Mouse (Mus musculus) spleen, adult 2 months (tissue): ENCODE data around the gene Pgm2l1.

Experiments used
- CTCF ChIP-seq: fragments of 200-500 bp; IDR thresholded peaks from 2 replicates; pipeline ENCODE4 v1.5.1; 2011; ENCODE audit warnings: mild to moderate bottlenecking, inconsistent platforms; ENCODE audit not compliant: insufficient read depth, insufficient read length, insufficient replicate concordance; ENCODE audit errors: extremely low read depth
- POLR2A ChIP-seq: fragments of 200-500 bp; IDR thresholded peaks from 2 replicates; pipeline ENCODE4 v1.6.1; 2011; ENCODE audit warnings: low read depth, low read length, inconsistent platforms

GRCm38 (mm10) chr7:100296699-100297098, 69.5 kb downstream of the Pgm2l1 start:
- no peak for TF ChIP-seq POLR2A
- TF ChIP-seq CTCF = no peak
